Mouse (Mus musculus) left cerebral cortex, adult 6 months (tissue): ENCODE results near the gene Flrt2. TPM values are rescaled to one million over a fixed set of nuclear protein-coding genes. Genes with fewer than 3 reads are reported as not detected.

Experiments used
- long read RNA-seq, 2 experiments: library from polyadenylated mRNA; unstranded; transcript quantifications; one replicate each; pipeline ENCODE4 v2.0.0; 2019 to 2020
- polyA plus RNA-seq: library from polyadenylated mRNA; unstranded; fragments of <200 nt; fragmentation: Nextera tagmentation; gene quantifications from 2 replicates; pipeline ENCODE4 v1.2.3, GENCODE M21; 2021

Flrt2 gene
- 19.6 and 28.8 TPM in 2 replicates for polyA plus RNA-seq
- long read RNA-seq, experiment 1, full-length matches to known transcripts, result 43 of 65 reads
- long read RNA-seq, experiment 1, partial matches to known transcripts, result 0 of 65 reads
- long read RNA-seq, experiment 1, other reads (novel, unspliced or antisense), result 22 of 65 reads
- long read RNA-seq, experiment 2, full-length matches to known transcripts, result 12 of 31 reads
- long read RNA-seq, experiment 2, partial matches to known transcripts, result 5 of 31 reads
- long read RNA-seq, experiment 2, other reads (novel, unspliced or antisense), result 14 of 31 reads

GRCm38 (mm10) chr12:95691961-95692767, at the start of gene Flrt2:
Gene Flrt2 (plus strand): TSS chr12:95692226.

